Mouse (Mus musculus) hindbrain, embryonic 12.5 days (tissue): Measurements from ENCODE around the gene Mn1. TPM values are rescaled to one million over a fixed set of nuclear protein-coding genes. Genes with fewer than 3 reads are reported as not detected.

Experiments used
- ATAC-seq: fragments of 200-750 bp; cut with Nextera tagmentation; 2 replicates; pipeline ENCODE4 v1.8.0; 2017; ENCODE audit warnings: moderate TSS enrichment; ENCODE audit not compliant: low FRiP score
- H3K27ac ChIP-seq: fragments of 300-500 bp; sonication (generic); 2 replicates; pipeline ENCODE4 v1.5.1; 2016; ENCODE audit warnings: mild to moderate bottlenecking
- H3K27me3 ChIP-seq: fragments of 300-500 bp; sonication (generic); 2 replicates; pipeline ENCODE4 v1.6.1; 2016; ENCODE audit warnings: mild to moderate bottlenecking
- H3K36me3 ChIP-seq: fragments of 300-500 bp; sonication (generic); 2 replicates; pipeline ENCODE4 v1.6.1; 2016; ENCODE audit warnings: mild to moderate bottlenecking
- H3K4me1 ChIP-seq: fragments of 300-500 bp; sonication (generic); 2 replicates; pipeline ENCODE4 v1.6.1; 2016
- H3K4me2 ChIP-seq: fragments of 300-500 bp; sonication (generic); replicated peaks from 2 replicates; pipeline ENCODE4 v1.6.1; 2016; ENCODE audit warnings: mild to moderate bottlenecking
- H3K4me3 ChIP-seq: fragments of 300-500 bp; sonication (generic); 2 replicates; pipeline ENCODE4 v1.5.1; 2016; ENCODE audit warnings: mild to moderate bottlenecking
- H3K9ac ChIP-seq: fragments of 300-500 bp; sonication (generic); 2 replicates; pipeline ENCODE4 v1.6.1; 2016; ENCODE audit warnings: mild to moderate bottlenecking, moderate library complexity
- H3K9me3 ChIP-seq: fragments of 300-500 bp; sonication (generic); replicated peaks from 2 replicates; pipeline ENCODE4 v1.6.1; 2016; ENCODE audit warnings: mild to moderate bottlenecking
- WGBS: fragments of 180-500 bp; shearing (Covaris S2); methylation state at CpG from one replicate; pipeline ENCODE4 v1.1.7; 2016; 5-methylcytosine and 5-hydroxymethylcytosine counted together
- polyA plus RNA-seq: library from polyadenylated mRNA; unstranded; fragments of >200 nt; fragmentation: Nextera tagmentation; extraction: Ambion mirVana; gene quantifications from 2 replicates; pipeline ENCODE4 v1.2.1, GENCODE M21; 2016

Gene Mn1
- polyA plus RNA-seq, 1 experiment from 2014 or later: 62.7 TPM

GRCm38 (mm10) chr5:111466429-111466828 lies 49.3 kb downstream of the Mn1 start:
- no peak overlapping the region for H3K4me3 ChIP-seq
- ATAC-seq: no peak
- no peaks in the 10 kb centered on the region for H3K27me3 ChIP-seq
- H3K9ac ChIP-seq: no peak overlapping the region
- H3K9me3 ChIP-seq: no peaks in the 10 kb centered on the region; the same call in 1 of the 2 replicates
- no peak overlapping the region for H3K27ac ChIP-seq
- no peak overlapping the region for H3K4me2 ChIP-seq
- peaks cover 11% of the 10 kb centered on the region for H3K4me1 ChIP-seq
- no peaks in the 10 kb centered on the region for H3K36me3 ChIP-seq
- WGBS: 85% methylated on average over 9 of the region's 9 CpGs

DNA sequence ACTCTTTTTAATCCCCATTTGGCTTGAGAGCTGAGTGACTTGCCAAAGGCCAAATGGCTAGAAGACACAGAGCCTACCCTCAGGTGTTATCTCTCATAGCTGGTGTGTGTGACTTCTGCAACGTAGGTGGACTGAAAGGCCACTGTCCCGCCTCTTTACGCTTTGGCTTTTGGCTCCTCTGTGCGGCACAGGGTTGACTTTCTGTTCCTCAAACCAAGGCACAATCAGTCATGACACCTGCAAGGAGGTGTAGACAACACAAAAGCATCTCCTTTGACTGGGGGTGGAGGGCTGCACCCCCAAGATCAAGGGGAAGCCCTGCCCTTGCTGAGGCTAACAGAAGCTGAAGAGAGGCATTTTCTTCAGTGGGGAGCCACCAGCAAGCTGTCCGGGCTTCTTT lies 50.5 kb downstream of the Mn1 start:
- Histone ChIP-seq H3K27me3 (no peaks in the 10 kb centered on the region), H3K9me3 (no peaks in the 10 kb centered on the region; the same call in 1 of the 2 replicates), H3K27ac (no peak overlapping the region), H3K9ac (no peak overlapping the region), H3K36me3 (no peaks in the 10 kb centered on the region), H3K4me3 (no peak overlapping the region), H3K4me1 (peaks cover 11% of the 10 kb centered on the region), H3K4me2 (no peak overlapping the region)
- WGBS: 69% methylated on average over 5 of the region's 5 CpGs
- no peak for ATAC-seq

GRCm38 (mm10) chr5:111469195-111469882 lies 52.2 kb downstream of the Mn1 start:
- no peak overlapping the region for H3K4me3 ChIP-seq
- no peaks in the 10 kb centered on the region for H3K27me3 ChIP-seq
- H3K9me3 ChIP-seq: no peaks in the 10 kb centered on the region; the same call in 1 of the 2 replicates
- peaks cover 11% of the 10 kb centered on the region for H3K4me1 ChIP-seq
- no peaks in the 10 kb centered on the region for H3K36me3 ChIP-seq
- H3K27ac ChIP-seq: no peak overlapping the region
- H3K4me2 ChIP-seq: no peak overlapping the region
- ATAC-seq: no peak
- no peak overlapping the region for H3K9ac ChIP-seq
- WGBS: 69% methylated on average over 7 of the region's 7 CpGs

- Histone ChIP-seq H3K4me3 (no peak overlapping the region), H3K9ac (no peak overlapping the region), H3K36me3 (no peaks in the 10 kb centered on the region), H3K27me3 (no peaks in the 10 kb centered on the region), H3K9me3 (no peaks in the 10 kb centered on the region), H3K4me1 (peaks cover 13% of the 10 kb centered on the region), H3K27ac (no peak overlapping the region), H3K4me2 (no peak overlapping the region)
- ATAC-seq: no peak
- WGBS: 88% methylated on average over 4 of the region's 4 CpGs
Observed at GRCm38 (mm10) chr5:111470875-111471274, 53.7 kb downstream of the Mn1 start.

GRCm38 (mm10) chr5:111473425-111473824 lies 56.3 kb downstream of the Mn1 start:
- H3K36me3 ChIP-seq: no peaks in the 10 kb centered on the region
- H3K9ac ChIP-seq: no peak overlapping the region
- H3K4me1 ChIP-seq: peaks cover 9% of the 10 kb centered on the region; the same call in 1 of the 2 replicates
- no peaks in the 10 kb centered on the region for H3K27me3 ChIP-seq
- H3K4me2 ChIP-seq: no peak overlapping the region
- H3K27ac ChIP-seq: no peak overlapping the region
- ATAC-seq: no peak
- WGBS: 85% methylated on average over 11 of the region's 11 CpGs
- H3K9me3 ChIP-seq: no peaks in the 10 kb centered on the region
- no peak overlapping the region for H3K4me3 ChIP-seq

DNA sequence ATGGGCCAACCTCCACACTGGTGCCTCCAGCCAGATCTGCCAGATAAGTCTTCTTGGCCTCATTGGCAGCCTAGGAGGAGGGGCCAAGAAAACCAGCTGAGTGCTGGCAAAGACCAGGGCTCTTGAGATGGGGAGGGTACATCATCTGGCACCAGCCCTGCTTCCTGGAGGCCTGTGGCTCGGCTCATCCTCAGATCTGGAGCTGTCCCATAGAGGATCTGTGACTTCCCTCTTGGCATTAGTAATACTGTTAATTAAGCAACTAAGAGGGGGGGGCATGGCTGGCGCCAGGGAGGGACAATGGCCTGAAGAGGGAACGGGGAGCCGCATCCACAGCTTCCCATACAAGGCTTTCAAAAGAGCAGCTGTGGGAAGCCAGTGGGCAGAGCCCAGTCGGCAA lies 58.6 kb downstream of the Mn1 start:
- H3K36me3 ChIP-seq: no peaks in the 10 kb centered on the region
- WGBS: 63% methylated on average over 5 of the region's 5 CpGs
- 0 out of 2 replicates have a peak, but pooled peaks have one; percentile 7 for ATAC-seq
- H3K4me1 ChIP-seq: peaks cover 9% of the 10 kb centered on the region; the same call in 1 of the 2 replicates
- no peak overlapping the region for H3K9ac ChIP-seq
- no peak overlapping the region for H3K4me3 ChIP-seq
- H3K9me3 ChIP-seq: no peaks in the 10 kb centered on the region
- no peak overlapping the region for H3K27ac ChIP-seq
- no peaks in the 10 kb centered on the region for H3K27me3 ChIP-seq
- H3K4me2 ChIP-seq: no peak overlapping the region

DNA sequence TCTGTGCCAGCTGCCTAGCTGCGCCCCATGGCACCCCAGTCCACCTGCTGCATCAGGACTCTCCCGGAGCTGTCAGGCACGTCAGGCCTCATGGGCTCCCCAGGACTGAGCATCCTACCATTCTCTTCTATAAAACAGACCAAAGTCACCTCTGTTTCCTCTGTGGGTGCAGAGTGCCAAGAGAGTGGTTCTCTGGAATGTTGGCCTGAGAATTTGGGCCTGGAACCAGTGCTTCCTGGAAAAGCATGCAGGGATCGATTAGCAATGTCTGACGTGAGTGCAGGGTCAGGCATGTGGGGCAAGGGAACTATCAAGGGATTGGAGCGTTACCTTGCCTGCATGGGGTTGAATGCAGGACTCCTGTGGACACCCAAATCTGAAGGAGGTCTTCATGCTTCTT lies 59.0 kb downstream of the Mn1 start:
- Histone ChIP-seq H3K27ac (no peak overlapping the region), H3K4me3 (no peak overlapping the region), H3K9me3 (no peaks in the 10 kb centered on the region), H3K9ac (no peak overlapping the region), H3K4me2 (no peak overlapping the region), H3K27me3 (0 out of 2 replicates have a peak, but pooled peaks cover under 1% of the 10 kb centered on the region), H3K4me1 (peaks cover 8% of the 10 kb centered on the region; the same call in 1 of the 2 replicates), H3K36me3 (no peaks in the 10 kb centered on the region)
- 86% methylated on average over 6 of the region's 6 CpGs for WGBS
- no peak for ATAC-seq

DNA sequence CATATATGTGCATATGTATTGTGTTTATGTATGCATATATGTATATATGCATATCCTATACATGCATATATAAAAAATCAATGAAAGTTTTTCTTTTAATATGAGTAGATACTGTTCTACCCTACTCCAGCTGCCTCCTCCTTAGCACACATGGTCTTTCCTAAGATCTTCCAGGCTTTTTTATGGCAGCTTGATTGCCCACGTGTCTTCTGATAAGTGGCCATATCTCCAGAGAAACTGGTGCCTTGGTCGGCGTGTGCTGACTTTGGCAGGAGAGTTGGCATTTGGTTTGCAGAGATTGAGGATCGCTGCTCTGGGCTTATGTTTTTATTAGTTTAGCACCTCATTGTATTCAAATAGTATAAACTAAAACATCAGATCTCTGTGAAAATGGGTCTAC lies 68.7 kb downstream of the Mn1 start:
- 0 out of 2 replicates have a peak, but pooled peaks cover 9% of the 10 kb centered on the region for H3K9me3 ChIP-seq
- 84% methylated on average over 4 of the region's 4 CpGs for WGBS
- no peak for ATAC-seq
- H3K4me1 ChIP-seq: 0 out of 2 replicates have a peak, but pooled peaks cover 4% of the 10 kb centered on the region
- no peak overlapping the region for H3K4me3 ChIP-seq
- H3K9ac ChIP-seq: no peak overlapping the region
- H3K4me2 ChIP-seq: no peak overlapping the region
- H3K27me3 ChIP-seq: 0 out of 2 replicates have a peak, but pooled peaks cover 2% of the 10 kb centered on the region
- H3K36me3 ChIP-seq: no peaks in the 10 kb centered on the region
- H3K27ac ChIP-seq: no peak overlapping the region

- 56% methylated on average over 7 of the region's 7 CpGs for WGBS
- ATAC-seq: peak; percentile 71
- Histone ChIP-seq H3K27me3 (no peaks in the 10 kb centered on the region), H3K9ac (no peak overlapping the region), H3K4me1 (0 out of 2 replicates have a peak, but pooled peaks cover 4% of the 10 kb centered on the region), H3K27ac (no peak overlapping the region), H3K36me3 (no peaks in the 10 kb centered on the region), H3K4me2 (peak overlapping the region; percentile 23; the same call in 1 of the 2 replicates), H3K4me3 (no peak overlapping the region), H3K9me3 (no peaks in the 10 kb centered on the region)
Observed at GRCm38 (mm10) chr5:111489022-111489616, 72.0 kb downstream of the Mn1 start.

DNA sequence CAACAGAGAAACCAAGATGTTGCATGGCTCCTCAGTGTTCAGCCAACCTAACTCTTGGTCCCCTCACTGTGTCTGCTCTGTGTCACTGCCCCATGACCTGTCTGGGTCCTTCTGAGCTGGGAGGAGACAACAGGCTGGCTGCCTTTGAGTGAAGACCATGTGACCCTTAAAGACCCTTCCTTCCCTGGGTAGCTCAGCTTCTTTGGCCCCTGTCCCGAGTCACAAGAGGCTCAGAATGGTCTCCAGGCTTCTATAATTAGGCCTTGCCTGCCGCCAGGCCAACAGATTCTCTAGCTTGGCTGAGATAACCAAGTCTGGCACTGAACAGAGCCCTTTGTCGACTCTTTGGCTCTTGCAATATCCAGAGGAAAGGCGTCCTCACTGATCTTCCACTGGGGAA lies 73.4 kb downstream of the Mn1 start:
- H3K4me1 ChIP-seq: 0 out of 2 replicates have a peak, but pooled peaks cover 4% of the 10 kb centered on the region
- H3K27me3 ChIP-seq: no peaks in the 10 kb centered on the region
- H3K4me2 ChIP-seq: no peak overlapping the region
- H3K36me3 ChIP-seq: no peaks in the 10 kb centered on the region
- no peak for ATAC-seq
- H3K9me3 ChIP-seq: no peaks in the 10 kb centered on the region
- no peak overlapping the region for H3K9ac ChIP-seq
- no peak overlapping the region for H3K27ac ChIP-seq
- 65% methylated on average over 4 of the region's 4 CpGs for WGBS
- H3K4me3 ChIP-seq: no peak overlapping the region

DNA sequence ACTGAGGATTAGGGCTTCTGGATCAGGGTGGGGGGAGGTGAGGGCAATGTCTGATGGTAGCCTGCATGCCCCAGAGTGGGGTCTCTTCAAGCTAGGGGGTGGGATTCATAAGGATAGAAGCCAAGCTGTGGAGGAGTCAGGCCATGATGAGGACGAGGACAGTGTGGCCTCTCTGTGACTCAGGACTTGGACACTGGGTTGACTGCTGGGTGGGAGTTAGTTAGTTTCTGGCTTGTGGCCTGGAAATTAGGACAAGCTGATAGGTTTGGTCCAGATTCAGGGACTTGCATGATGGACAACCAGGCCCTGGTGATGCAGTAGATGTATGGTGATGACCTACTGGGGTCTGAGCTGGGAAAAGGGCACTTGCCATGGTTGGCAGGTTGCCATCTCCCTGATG lies 74.3 kb downstream of the Mn1 start:
- WGBS: 88% methylated on average over 1 of the region's 1 CpGs
- Histone ChIP-seq H3K9me3 (no peaks in the 10 kb centered on the region), H3K4me1 (peaks cover 11% of the 10 kb centered on the region; the same call in 1 of the 2 replicates), H3K4me2 (no peak overlapping the region), H3K9ac (no peak overlapping the region), H3K36me3 (no peaks in the 10 kb centered on the region), H3K4me3 (no peak overlapping the region), H3K27ac (no peak overlapping the region), H3K27me3 (no peaks in the 10 kb centered on the region)
- ATAC-seq: no peak

DNA sequence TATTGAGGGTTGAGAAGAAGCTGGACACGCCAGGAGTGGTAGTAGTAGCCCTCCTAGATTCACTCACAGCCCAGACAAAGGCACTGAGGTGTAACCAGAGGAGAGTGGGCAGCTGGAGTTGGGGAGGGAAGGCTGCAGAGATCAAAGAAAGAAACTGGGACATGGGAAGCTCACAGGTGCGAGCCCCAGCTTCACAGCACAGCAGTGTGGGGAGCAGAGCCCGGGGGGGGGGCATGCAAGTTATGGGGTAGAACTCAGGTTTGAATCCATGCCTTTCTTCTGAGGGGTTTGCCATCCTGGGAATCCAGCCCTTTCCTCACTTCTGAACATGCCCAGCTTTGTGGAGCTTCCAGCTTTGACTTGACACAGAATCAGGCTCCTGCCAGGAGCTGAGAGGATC lies 82.9 kb downstream of the Mn1 start:
- Histone ChIP-seq H3K27ac (no peak overlapping the region), H3K9me3 (no peaks in the 10 kb centered on the region), H3K4me1 (peaks cover 20% of the 10 kb centered on the region), H3K27me3 (peaks cover 36% of the 10 kb centered on the region), H3K9ac (no peak overlapping the region), H3K36me3 (no peaks in the 10 kb centered on the region), H3K4me2 (no peak overlapping the region), H3K4me3 (no peak overlapping the region)
- 51% methylated on average over 3 of the region's 3 CpGs for whole genome bisulfite sequencing
- no peak for ATAC-seq
